Mouse (Mus musculus): ENCODE results near the gene Arsa.

- TF ChIP-seq POLR2A (IDR thresholded peaks at IDR 0.05; ENCODE audit: control insufficient read depth, low read depth, low read length) = no peak
- no peak for TF ChIP-seq CTCF (IDR thresholded peaks at IDR 0.05; ENCODE audit: control insufficient read depth, insufficient read depth, insufficient replicate concordance, low read depth, low read length)
Observed at GRCm38 (mm10) chr15:89463334-89464235, 13.6 kb downstream of the Arsa start.
